Mouse (Mus musculus): ENCODE measurements around the gene Hoxa6. TPM values are rescaled to one million over a fixed set of nuclear protein-coding genes. Genes with fewer than 3 reads are reported as not detected.
A peak's percentile ranks its signal among the peaks of the same experiment; 100 is the strongest.

The Hoxa6 gene
- polyA plus RNA-seq, 1 experiment from 2014 or later: 4.4 TPM

GRCm38 (mm10) chr6:52169499-52170165, 38.9 kb downstream of the Hoxa6 start:
- no peak for ATAC-seq (ENCODE audit: low FRiP score, low TSS enrichment)
- H3K36me3 ChIP-seq (ENCODE audit: control insufficient read depth, insufficient read depth, low read length): peaks cover 15% of the 10 kb centered on the region; the same call in 1 of the 2 replicates
- H3K27ac ChIP-seq (ENCODE audit: low read depth, low read length): peak overlapping the region; percentile 97
- no peaks in the 10 kb centered on the region for H3K9me3 ChIP-seq (ENCODE audit: control insufficient read depth, low read length)
- 24% methylated on average over 16 of the region's 16 CpGs for WGBS
- no peak overlapping the region for H3K4me3 ChIP-seq (ENCODE audit: low read length)
- peak overlapping the region; percentile 44; the same call in 1 of the 2 replicates for H3K9ac ChIP-seq (ENCODE audit: low read depth, low read length)
- H3K4me2 ChIP-seq (replicated peaks; ENCODE audit: low read depth, low read length): peak overlapping the region; percentile 32
- no peaks in the 10 kb centered on the region; the same call in 1 of the 2 replicates for H3K27me3 ChIP-seq (ENCODE audit: control insufficient read depth, insufficient read depth, low read length)
- peaks cover 82% of the 10 kb centered on the region for H3K4me1 ChIP-seq (ENCODE audit: control insufficient read depth, insufficient read depth, low read length)

- Histone ChIP-seq H3K36me3 (ENCODE audit: control insufficient read depth, insufficient read depth, low read length) (peaks cover 15% of the 10 kb centered on the region; the same call in 1 of the 2 replicates), H3K9ac (ENCODE audit: low read depth, low read length) (peak overlapping the region; percentile 71), H3K4me3 (ENCODE audit: low read length) (peak overlapping the region; percentile 24), H3K4me2 (replicated peaks; ENCODE audit: low read depth, low read length) (peak overlapping the region; percentile 49), H3K4me1 (ENCODE audit: control insufficient read depth, insufficient read depth, low read length) (peaks cover 89% of the 10 kb centered on the region), H3K27ac (ENCODE audit: low read depth, low read length) (peak overlapping the region; percentile 90), H3K9me3 (ENCODE audit: control insufficient read depth, low read length) (no peaks in the 10 kb centered on the region), H3K27me3 (ENCODE audit: control insufficient read depth, insufficient read depth, low read length) (no peaks in the 10 kb centered on the region; the same call in 1 of the 2 replicates)
- 4% methylated on average over 41 of the region's 42 CpGs for WGBS
- no peak for ATAC-seq (ENCODE audit: low FRiP score, low TSS enrichment)
These were observed 40.1 kb downstream of the Hoxa6 start for GRCm38 (mm10) chr6:52168191-52169055.

- H3K4me1 ChIP-seq (ENCODE audit: control insufficient read depth, insufficient read depth, low read length): peaks cover 89% of the 10 kb centered on the region
- no peaks in the 10 kb centered on the region for H3K9me3 ChIP-seq (ENCODE audit: control insufficient read depth, low read length)
- H3K36me3 ChIP-seq (ENCODE audit: control insufficient read depth, insufficient read depth, low read length): peaks cover 15% of the 10 kb centered on the region; the same call in 1 of the 2 replicates
- H3K27me3 ChIP-seq (ENCODE audit: control insufficient read depth, insufficient read depth, low read length): no peaks in the 10 kb centered on the region; the same call in 1 of the 2 replicates
- 24% methylated on average over 14 of the region's 14 CpGs for WGBS
- peak overlapping the region; percentile 32; the same call in 1 of the 2 replicates for H3K9ac ChIP-seq (ENCODE audit: low read depth, low read length)
- ATAC-seq (ENCODE audit: low FRiP score, low TSS enrichment): no peak
- H3K27ac ChIP-seq (ENCODE audit: low read depth, low read length): peak overlapping the region; percentile 90
- no peak overlapping the region for H3K4me3 ChIP-seq (ENCODE audit: low read length)
- H3K4me2 ChIP-seq (replicated peaks; ENCODE audit: low read depth, low read length): peak overlapping the region; percentile 49
These were observed 40.8 kb downstream of the Hoxa6 start for GRCm38 (mm10) chr6:52167736-52168161.

- Histone ChIP-seq H3K36me3 (ENCODE audit: control insufficient read depth, insufficient read depth, low read length) (peaks cover 15% of the 10 kb centered on the region; the same call in 1 of the 2 replicates), H3K4me1 (ENCODE audit: control insufficient read depth, insufficient read depth, low read length) (peaks cover 88% of the 10 kb centered on the region), H3K9ac (ENCODE audit: low read depth, low read length) (peak overlapping the region; percentile 32; the same call in 1 of the 2 replicates), H3K4me3 (ENCODE audit: low read length) (no peak overlapping the region), H3K4me2 (replicated peaks; ENCODE audit: low read depth, low read length) (peak overlapping the region; percentile 19; the same call in 1 of the 2 replicates), H3K27me3 (ENCODE audit: control insufficient read depth, insufficient read depth, low read length) (no peaks in the 10 kb centered on the region; the same call in 1 of the 2 replicates), H3K27ac (ENCODE audit: low read depth, low read length) (peak overlapping the region; percentile 90), H3K9me3 (ENCODE audit: control insufficient read depth, low read length) (no peaks in the 10 kb centered on the region)
- WGBS: 41% methylated on average over 1 of the region's 1 CpGs
- no peak for ATAC-seq (ENCODE audit: low FRiP score, low TSS enrichment)
These were observed 41.3 kb downstream of the Hoxa6 start for GRCm38 (mm10) chr6:52167176-52167575.

GRCm38 (mm10) chr6:52166431-52167077, 42.0 kb downstream of the Hoxa6 start:
- WGBS: 20% methylated on average over 4 of the region's 4 CpGs
- H3K27me3 ChIP-seq (ENCODE audit: control insufficient read depth, insufficient read depth, low read length): no peaks in the 10 kb centered on the region; the same call in 1 of the 2 replicates
- H3K4me2 ChIP-seq (replicated peaks; ENCODE audit: low read depth, low read length): peak overlapping the region; percentile 19; the same call in 1 of the 2 replicates
- H3K9ac ChIP-seq (ENCODE audit: low read depth, low read length): peak overlapping the region; percentile 32; the same call in 1 of the 2 replicates
- no peak overlapping the region; the same call in 1 of the 2 replicates for H3K4me3 ChIP-seq (ENCODE audit: low read length)
- H3K9me3 ChIP-seq (ENCODE audit: control insufficient read depth, low read length): no peaks in the 10 kb centered on the region
- H3K27ac ChIP-seq (ENCODE audit: low read depth, low read length): peak overlapping the region; percentile 90
- no peak for ATAC-seq (ENCODE audit: low FRiP score, low TSS enrichment)
- H3K4me1 ChIP-seq (ENCODE audit: control insufficient read depth, insufficient read depth, low read length): peaks cover 88% of the 10 kb centered on the region
- H3K36me3 ChIP-seq (ENCODE audit: control insufficient read depth, insufficient read depth, low read length): peaks cover 15% of the 10 kb centered on the region; the same call in 1 of the 2 replicates

- peaks cover 10% of the 10 kb centered on the region; the same call in 1 of the 2 replicates for H3K36me3 ChIP-seq (ENCODE audit: control insufficient read depth, insufficient read depth, low read length)
- no peak for ATAC-seq (ENCODE audit: low FRiP score, low TSS enrichment)
- H3K27ac ChIP-seq (ENCODE audit: low read depth, low read length): peak overlapping the region; percentile 88
- H3K4me2 ChIP-seq (replicated peaks; ENCODE audit: low read depth, low read length): peak overlapping the region; percentile 76
- no peaks in the 10 kb centered on the region for H3K9me3 ChIP-seq (ENCODE audit: control insufficient read depth, low read length)
- peak overlapping the region; percentile 59 for H3K9ac ChIP-seq (ENCODE audit: low read depth, low read length)
- WGBS: 5% methylated on average over 28 of the region's 28 CpGs
- peaks cover 85% of the 10 kb centered on the region for H3K4me1 ChIP-seq (ENCODE audit: control insufficient read depth, insufficient read depth, low read length)
- no peaks in the 10 kb centered on the region; the same call in 1 of the 2 replicates for H3K27me3 ChIP-seq (ENCODE audit: control insufficient read depth, insufficient read depth, low read length)
- H3K4me3 ChIP-seq (ENCODE audit: low read length): peak overlapping the region; percentile 38; the same call in 1 of the 2 replicates
These were observed 42.8 kb downstream of the Hoxa6 start for GRCm38 (mm10) chr6:52165441-52166370.

GRCm38 (mm10) chr6:52164626-52165440, 43.7 kb downstream of the Hoxa6 start, which contains the start of gene Hoxa2:
TSS of gene Hoxa2 (minus strand) at chr6:52164831.
- Histone ChIP-seq H3K4me3 (ENCODE audit: low read length) (peak within 1 kb of the TSS; percentile 38), H3K9me3 (ENCODE audit: control insufficient read depth, low read length) (no peaks in the 10 kb centered on the region), H3K4me1 (ENCODE audit: control insufficient read depth, insufficient read depth, low read length) (peaks cover 85% of the 10 kb centered on the region), H3K36me3 (ENCODE audit: control insufficient read depth, insufficient read depth, low read length) (peaks cover 2% of the 10 kb centered on the region; the same call in 1 of the 2 replicates), H3K27me3 (ENCODE audit: control insufficient read depth, insufficient read depth, low read length) (no peaks in the 10 kb centered on the region; the same call in 1 of the 2 replicates), H3K27ac (ENCODE audit: low read depth, low read length) (peak within 1 kb of the TSS; percentile 88), H3K4me2 (replicated peaks; ENCODE audit: low read depth, low read length) (peak within 1 kb of the TSS; percentile 76), H3K9ac (ENCODE audit: low read depth, low read length) (peak within 1 kb of the TSS; percentile 72)
- under 1% methylated on average over 25 of the region's 25 CpGs for WGBS
- ATAC-seq (ENCODE audit: low FRiP score, low TSS enrichment): 0 out of 2 replicates have a peak, but pooled peaks have one; percentile 15
